Mouse (Mus musculus): ENCODE data around the gene Nr1d1. TPM values are rescaled to one million over a fixed set of nuclear protein-coding genes. Genes with fewer than 3 reads are reported as not detected.

Nr1d1 gene
- polyA plus RNA-seq, 1 experiment from 2014 or later: 5.1 TPM

DNA sequence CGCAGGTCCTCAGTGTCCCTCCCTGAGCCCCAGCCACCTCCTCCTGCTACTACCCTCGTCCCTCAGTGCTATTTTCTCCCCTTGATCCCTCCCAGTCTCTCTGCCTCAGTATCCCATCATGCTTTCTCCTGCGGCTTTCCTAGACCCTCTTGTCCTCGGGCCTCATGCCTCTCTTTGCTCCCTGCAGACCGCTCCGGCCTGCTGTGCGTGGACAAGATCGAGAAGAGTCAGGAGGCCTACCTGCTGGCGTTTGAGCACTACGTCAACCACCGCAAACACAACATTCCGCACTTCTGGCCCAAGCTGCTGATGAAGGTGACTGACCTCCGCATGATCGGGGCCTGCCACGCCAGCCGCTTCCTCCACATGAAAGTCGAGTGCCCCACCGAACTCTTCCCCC, 11.0 kb downstream of the Nr1d1 start:
- no peak for ATAC-seq
- Histone ChIP-seq H3K4me3 (ENCODE audit: low read depth, low read length) (no peak overlapping the region), H3K27ac (ENCODE audit: low read depth, low read length) (no peak overlapping the region), H3K4me1 (replicated peaks; ENCODE audit: control insufficient read depth, insufficient read depth, low read length) (0 out of 2 replicates have a peak, but pooled peaks cover 4% of the 10 kb centered on the region), H3K36me3 (ENCODE audit: control insufficient read depth, insufficient read depth) (peaks cover 64% of the 10 kb centered on the region), H3K9me3 (ENCODE audit: control insufficient read depth) (no peaks in the 10 kb centered on the region), H3K9ac (ENCODE audit: low read depth, low read length) (no peak overlapping the region), H3K4me2 (replicated peaks; ENCODE audit: low read depth) (no peak overlapping the region), H3K27me3 (replicated peaks; ENCODE audit: control insufficient read depth, insufficient read depth, low read length) (no peaks in the 10 kb centered on the region)
- WGBS: 86% methylated on average over 18 of the region's 18 CpGs
- TF ChIP-seq CTCF (IDR thresholded peaks at IDR 0.05; ENCODE audit: low read depth): no peak

DNA sequence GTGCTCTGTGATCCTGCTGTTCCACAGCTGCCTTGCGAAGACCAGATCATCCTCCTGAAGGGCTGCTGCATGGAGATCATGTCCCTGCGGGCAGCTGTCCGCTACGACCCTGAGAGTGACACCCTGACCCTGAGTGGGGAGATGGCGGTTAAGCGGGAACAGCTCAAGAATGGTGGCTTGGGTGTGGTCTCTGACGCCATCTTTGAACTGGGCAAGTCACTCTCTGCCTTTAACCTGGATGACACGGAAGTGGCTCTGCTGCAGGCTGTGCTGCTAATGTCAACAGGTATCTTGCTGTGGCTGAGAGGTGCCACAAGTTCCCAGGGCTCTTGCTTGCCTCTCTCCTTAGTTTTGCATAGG, 11.7 kb downstream of the Nr1d1 start:
- Histone ChIP-seq H3K9me3 (ENCODE audit: control insufficient read depth) (no peaks in the 10 kb centered on the region), H3K27me3 (replicated peaks; ENCODE audit: control insufficient read depth, insufficient read depth, low read length) (no peaks in the 10 kb centered on the region), H3K27ac (ENCODE audit: low read depth, low read length) (no peak overlapping the region), H3K4me1 (replicated peaks; ENCODE audit: control insufficient read depth, insufficient read depth, low read length) (0 out of 2 replicates have a peak, but pooled peaks cover 4% of the 10 kb centered on the region), H3K4me3 (ENCODE audit: low read depth, low read length) (no peak overlapping the region), H3K9ac (ENCODE audit: low read depth, low read length) (no peak overlapping the region), H3K36me3 (ENCODE audit: control insufficient read depth, insufficient read depth) (peaks cover 62% of the 10 kb centered on the region), H3K4me2 (replicated peaks; ENCODE audit: low read depth) (no peak overlapping the region)
- no peak for TF ChIP-seq CTCF (IDR thresholded peaks at IDR 0.05; ENCODE audit: low read depth)
- WGBS: 83% methylated on average over 8 of the region's 8 CpGs
- 0 out of 2 replicates have a peak, but pooled peaks have one; percentile 5 for ATAC-seq

DNA sequence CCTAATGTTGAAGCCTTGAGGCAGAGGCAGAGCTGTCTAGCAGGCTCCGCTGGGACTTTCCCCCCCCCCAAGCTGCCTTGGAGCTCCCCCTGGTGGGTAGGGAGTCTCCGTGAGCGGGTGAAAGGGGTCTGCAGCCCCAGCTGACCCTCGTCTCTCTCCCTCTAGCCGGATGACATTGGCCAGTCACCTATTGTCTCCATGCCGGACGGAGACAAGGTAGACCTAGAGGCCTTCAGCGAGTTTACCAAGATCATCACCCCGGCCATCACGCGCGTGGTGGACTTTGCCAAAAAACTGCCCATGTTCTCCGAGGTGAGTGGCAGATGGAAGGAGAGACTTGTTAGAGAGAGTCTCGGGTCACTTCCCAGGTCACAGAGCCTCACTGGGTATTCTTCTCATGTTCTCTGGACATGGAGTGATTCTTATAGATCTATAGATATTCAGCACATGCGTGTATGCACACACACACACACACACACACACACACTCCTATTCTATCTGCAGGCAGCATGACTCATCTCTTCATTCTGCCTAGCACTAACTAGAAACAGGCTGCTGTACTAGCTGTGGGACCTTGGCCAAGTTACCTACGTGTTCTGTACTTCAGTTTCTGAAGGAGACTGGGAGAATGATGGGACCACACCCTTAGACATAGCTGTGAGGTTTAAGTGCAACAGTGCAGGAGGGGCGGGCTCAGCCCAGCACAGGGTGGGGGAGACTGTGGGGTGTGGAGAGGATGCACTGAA, 12.2 kb downstream of the Nr1d1 start:
- no peaks in the 10 kb centered on the region for H3K9me3 ChIP-seq (ENCODE audit: control insufficient read depth)
- H3K36me3 ChIP-seq (ENCODE audit: control insufficient read depth, insufficient read depth): peaks cover 61% of the 10 kb centered on the region
- H3K4me3 ChIP-seq (ENCODE audit: low read depth, low read length): no peak overlapping the region
- ATAC-seq: peak; percentile 62
- H3K4me2 ChIP-seq (replicated peaks; ENCODE audit: low read depth): no peak overlapping the region
- H3K9ac ChIP-seq (ENCODE audit: low read depth, low read length): no peak overlapping the region
- H3K27ac ChIP-seq (ENCODE audit: low read depth, low read length): no peak overlapping the region
- WGBS: 59% methylated on average over 17 of the region's 17 CpGs
- peak; percentile 73 for TF ChIP-seq CTCF (IDR thresholded peaks at IDR 0.05; ENCODE audit: low read depth)
- H3K4me1 ChIP-seq (replicated peaks; ENCODE audit: control insufficient read depth, insufficient read depth, low read length): no peaks in the 10 kb centered on the region
- no peaks in the 10 kb centered on the region for H3K27me3 ChIP-seq (replicated peaks; ENCODE audit: control insufficient read depth, insufficient read depth, low read length)

DNA sequence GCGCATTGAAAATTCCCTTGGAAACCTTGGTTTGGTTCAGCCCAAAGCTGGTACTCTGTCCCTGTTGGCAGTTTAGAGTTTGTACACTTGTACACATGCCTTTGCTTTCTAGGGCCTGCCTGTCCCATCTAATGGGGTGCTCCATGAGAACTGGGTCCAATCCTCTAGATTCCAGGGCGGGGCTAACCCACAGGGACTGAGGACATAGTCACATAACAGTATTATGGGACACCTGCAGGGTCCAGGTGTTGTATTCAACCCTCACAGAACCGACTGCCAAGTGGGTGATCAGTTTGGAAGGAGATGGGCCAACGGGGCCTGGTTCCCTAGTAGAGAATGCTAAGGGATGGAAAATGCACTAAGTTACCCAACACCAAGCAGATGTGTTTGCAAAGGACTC, 13.2 kb downstream of the Nr1d1 start:
- Histone ChIP-seq H3K9me3 (ENCODE audit: control insufficient read depth) (no peaks in the 10 kb centered on the region), H3K36me3 (ENCODE audit: control insufficient read depth, insufficient read depth) (peaks cover 68% of the 10 kb centered on the region), H3K4me1 (replicated peaks; ENCODE audit: control insufficient read depth, insufficient read depth, low read length) (no peaks in the 10 kb centered on the region), H3K4me3 (ENCODE audit: low read depth, low read length) (no peak overlapping the region), H3K27ac (ENCODE audit: low read depth, low read length) (no peak overlapping the region), H3K4me2 (replicated peaks; ENCODE audit: low read depth) (no peak overlapping the region), H3K9ac (ENCODE audit: low read depth, low read length) (no peak overlapping the region), H3K27me3 (replicated peaks; ENCODE audit: control insufficient read depth, insufficient read depth, low read length) (no peaks in the 10 kb centered on the region)
- no peak for TF ChIP-seq CTCF (IDR thresholded peaks at IDR 0.05; ENCODE audit: low read depth)
- 86% methylated on average over 4 of the region's 4 CpGs for WGBS
- ATAC-seq: no peak

GRCm38 (mm10) chr11:98756711-98757110, 18.4 kb downstream of the Nr1d1 start:
- peaks cover 22% of the 10 kb centered on the region; the same call in 1 of the 2 replicates for H3K4me1 ChIP-seq (replicated peaks; ENCODE audit: control insufficient read depth, insufficient read depth, low read length)
- H3K9me3 ChIP-seq (ENCODE audit: control insufficient read depth): no peaks in the 10 kb centered on the region
- no peak for ATAC-seq
- no peak overlapping the region for H3K9ac ChIP-seq (ENCODE audit: low read depth, low read length)
- 77% methylated on average over 12 of the region's 12 CpGs for WGBS
- no peak for TF ChIP-seq CTCF (IDR thresholded peaks at IDR 0.05; ENCODE audit: low read depth)
- H3K4me3 ChIP-seq (ENCODE audit: low read depth, low read length): no peak overlapping the region
- no peak overlapping the region for H3K27ac ChIP-seq (ENCODE audit: low read depth, low read length)
- H3K27me3 ChIP-seq (replicated peaks; ENCODE audit: control insufficient read depth, insufficient read depth, low read length): no peaks in the 10 kb centered on the region
- peaks cover 48% of the 10 kb centered on the region for H3K36me3 ChIP-seq (ENCODE audit: control insufficient read depth, insufficient read depth)
- no peak overlapping the region for H3K4me2 ChIP-seq (replicated peaks; ENCODE audit: low read depth)

GRCm38 (mm10) chr11:98755726-98756380, 19.3 kb downstream of the Nr1d1 start:
- Histone ChIP-seq H3K4me1 (replicated peaks; ENCODE audit: control insufficient read depth, insufficient read depth, low read length) (peaks cover 28% of the 10 kb centered on the region), H3K9ac (ENCODE audit: low read depth, low read length) (no peak overlapping the region), H3K4me2 (replicated peaks; ENCODE audit: low read depth) (no peak overlapping the region), H3K4me3 (ENCODE audit: low read depth, low read length) (no peak overlapping the region), H3K36me3 (ENCODE audit: control insufficient read depth, insufficient read depth) (peaks cover 43% of the 10 kb centered on the region), H3K27ac (ENCODE audit: low read depth, low read length) (no peak overlapping the region), H3K27me3 (replicated peaks; ENCODE audit: control insufficient read depth, insufficient read depth, low read length) (no peaks in the 10 kb centered on the region), H3K9me3 (ENCODE audit: control insufficient read depth) (no peaks in the 10 kb centered on the region)
- TF ChIP-seq CTCF (IDR thresholded peaks at IDR 0.05; ENCODE audit: low read depth): no peak
- no peak for ATAC-seq
- 82% methylated on average over 6 of the region's 6 CpGs for WGBS
